Mouse (Mus musculus) gastrocnemius, postnatal 14 days (tissue): ENCODE measurements at regions not wholly inside any gene's neighbourhood (a gene's known extent, or its start where the extent isn't known, plus 50 kb on each side); places are given as distances from the start of the nearest gene placed in this dataset.
"Not testable (repeated sequence)": the region's sequence is repeated elsewhere in the genome, so short reads cannot be mapped to it uniquely, and the experiment has no call there.

ENCODE experiments used
- DNase-seq: peaks from one replicate; pipeline ENCODE4 v3.0.0; 2021; ENCODE audit warnings: mixed read lengths
- intact Hi-C: fragments of 180-260 bp; cut with DNase I; formaldehyde crosslinking; loops from one replicate; pipeline ENCODE4 v1.15.1; 2025; ENCODE audit warnings: low total_unique reads

DNA sequence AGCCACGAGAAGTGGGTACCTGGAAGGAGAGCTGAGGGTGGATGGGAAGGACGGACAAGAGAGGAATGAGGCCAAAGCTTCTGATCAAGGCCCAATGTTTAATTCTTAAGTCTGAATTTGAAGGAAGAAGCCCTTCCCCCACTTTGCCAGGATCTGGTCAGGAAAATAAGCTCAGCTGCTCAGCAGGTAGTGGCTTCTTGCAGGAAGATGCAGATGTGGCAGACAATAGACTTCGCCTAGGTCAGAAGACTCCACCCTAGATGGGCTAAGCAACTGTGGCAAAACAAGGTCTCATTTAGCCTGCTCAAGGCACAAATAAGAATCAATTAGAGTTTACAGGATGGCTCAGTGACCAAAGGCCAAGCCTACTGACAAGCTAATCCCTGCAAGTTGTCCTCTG is 330.4 kb upstream of the Ercc4 start:
- intact Hi-C loops, result no loop called here
- DNase-seq, result no peak

DNA sequence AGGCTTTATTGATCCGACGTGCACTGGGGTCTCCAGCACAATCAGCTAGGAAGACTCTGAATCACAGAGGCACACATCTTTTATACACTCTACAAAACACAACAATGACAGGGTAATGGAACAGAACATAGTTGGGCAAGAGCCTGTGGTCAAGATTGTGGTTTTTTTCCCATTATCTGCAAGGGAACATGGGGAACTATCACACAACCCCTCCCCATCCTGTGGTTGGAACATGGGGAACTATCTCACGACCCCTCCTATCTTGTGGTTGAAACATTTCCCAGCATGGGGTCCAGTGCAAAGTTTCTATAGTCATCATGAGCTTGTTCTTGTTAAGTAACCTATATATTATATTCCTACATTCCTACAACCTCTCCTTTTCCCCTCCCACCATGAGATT is 328.8 kb upstream of the Ercc4 start:
- intact Hi-C loops, result no loop called here
- no peak for DNase-seq

DNA sequence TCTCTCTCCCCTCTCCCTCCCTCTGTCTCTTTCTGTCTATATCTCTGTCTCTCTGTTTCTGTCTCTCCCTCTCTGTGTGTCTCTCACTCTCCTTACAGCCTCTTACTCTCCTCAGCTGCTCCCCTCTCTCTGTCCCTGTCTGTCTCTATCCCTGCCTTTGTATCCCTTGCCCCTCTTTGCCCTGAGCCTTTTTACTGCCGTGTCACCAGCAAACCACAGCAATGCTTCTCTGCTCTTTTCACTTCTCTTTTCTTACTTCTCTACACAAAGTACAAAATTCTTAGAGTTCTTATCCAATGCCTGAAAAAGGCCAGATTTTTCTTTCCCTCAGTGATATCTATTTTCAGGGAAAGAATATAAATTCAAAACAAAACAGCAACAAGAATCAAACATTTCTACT is 323.7 kb upstream of the Ercc4 start:
- no peak for DNase-seq
- intact Hi-C loops, result no loop called here

DNA sequence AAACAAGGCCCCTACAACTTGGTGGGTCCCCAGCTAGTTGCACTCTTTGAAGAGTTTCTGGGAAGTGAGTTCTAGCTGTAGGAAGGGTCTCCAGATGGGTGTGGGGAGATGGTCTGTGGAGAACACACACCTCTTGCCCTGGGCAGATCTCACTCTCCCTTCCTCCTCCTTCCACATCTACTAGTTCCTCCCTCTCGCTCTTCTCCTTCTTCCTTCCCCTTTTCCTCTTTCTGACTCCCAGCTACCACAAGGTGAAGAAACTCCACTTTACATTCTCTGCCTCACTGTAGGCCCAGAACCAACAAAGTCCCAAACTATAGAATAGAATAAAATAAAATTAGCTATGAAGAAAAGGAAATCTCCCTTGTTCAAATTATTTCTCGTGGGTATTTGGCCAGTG is 311.0 kb upstream of the Ercc4 start:
- intact Hi-C loops, result no loop called here
- no peak for DNase-seq

DNA sequence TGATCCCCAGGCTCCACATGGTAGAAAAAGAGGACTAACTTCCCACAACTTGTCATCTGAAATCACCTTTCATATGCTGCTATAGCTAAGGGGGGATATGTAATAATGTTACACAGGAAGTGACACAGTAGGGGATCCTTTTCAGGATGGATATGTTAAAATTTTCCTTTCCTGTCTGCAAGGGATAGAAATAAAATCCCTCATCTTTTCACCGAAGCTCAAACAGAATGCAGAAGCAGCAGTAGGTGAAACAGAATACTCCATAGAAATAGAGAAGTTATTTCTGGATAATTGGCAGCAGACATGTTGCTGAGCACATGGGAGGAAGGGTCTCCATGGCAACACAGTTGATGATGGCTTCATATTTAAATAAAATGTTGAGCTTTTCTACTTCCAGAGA is 309.3 kb upstream of the Ercc4 start:
- intact Hi-C loops, result no loop called here

DNA sequence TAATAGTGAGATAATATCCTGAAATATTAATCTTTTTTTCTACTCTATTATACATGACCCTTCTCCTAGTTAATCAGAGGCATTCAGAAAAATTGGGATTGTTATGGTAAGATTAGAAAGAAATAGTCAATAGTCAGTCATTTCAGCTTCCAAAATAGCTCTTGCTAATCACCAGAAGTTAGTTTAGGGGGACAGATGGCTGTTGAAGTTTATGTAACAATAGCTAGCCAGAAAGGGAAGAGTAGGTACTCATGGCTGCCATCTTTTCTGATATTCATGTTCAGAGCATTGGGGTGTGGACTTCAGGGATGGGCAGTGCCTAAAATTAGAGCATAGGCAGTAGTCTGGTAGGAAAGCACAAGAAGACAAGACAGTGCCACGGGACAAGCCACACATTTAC is 306.8 kb upstream of the Ercc4 start:
- DNase-seq, result no peak
- intact Hi-C loops, result no loop called here

More for the DNA sequence above, 309.3 kb upstream of the Ercc4 start:
- DNase-seq, result no peak

DNA sequence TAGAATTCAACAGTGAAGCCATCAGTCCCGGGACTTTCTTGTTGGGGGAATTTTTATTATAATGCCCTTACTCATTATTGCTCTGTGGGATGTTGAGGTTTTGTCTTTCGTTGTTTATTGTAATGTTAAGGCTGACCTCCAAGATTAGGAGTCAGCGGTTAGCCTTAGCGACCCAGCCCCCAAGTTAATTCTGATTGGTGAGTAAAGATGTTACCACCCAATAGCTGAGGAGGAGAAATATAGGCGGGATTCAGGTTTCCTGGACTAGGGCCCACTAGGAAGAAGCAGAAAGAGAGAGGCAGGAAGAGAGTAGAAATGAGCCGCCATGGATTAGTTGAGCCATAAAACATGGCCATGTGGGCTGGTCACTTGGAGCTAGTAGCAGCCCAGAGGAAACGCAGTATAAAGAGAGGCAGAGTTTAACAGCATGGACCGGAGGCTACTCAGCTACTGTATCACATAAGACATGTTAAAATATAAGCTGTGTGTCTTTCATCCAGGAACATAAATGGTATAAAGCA is 302.1 kb upstream of the Ercc4 start:
- no peak for DNase-seq
- intact Hi-C loops, result no loop called here

DNA sequence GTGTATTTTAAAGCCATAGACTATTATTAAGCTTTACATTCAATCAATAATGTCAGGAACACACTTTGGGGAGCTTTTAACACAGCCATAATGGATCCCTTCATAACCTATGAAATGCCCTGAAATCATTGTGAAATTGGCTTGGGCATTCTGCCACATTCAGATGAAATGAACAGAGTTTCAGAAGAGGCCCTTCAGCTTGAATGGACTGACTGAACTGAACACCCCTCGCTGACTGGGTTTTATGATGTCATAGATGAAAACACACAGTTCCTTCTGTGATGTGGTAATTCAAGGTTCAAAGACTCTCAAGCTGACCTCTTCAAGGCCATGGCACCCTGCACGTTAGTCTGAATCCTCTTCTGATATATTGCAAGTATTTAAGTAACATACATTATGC is 298.4 kb upstream of the Ercc4 start:
- no peak for DNase-seq
- intact Hi-C loops, result no loop called here

DNA sequence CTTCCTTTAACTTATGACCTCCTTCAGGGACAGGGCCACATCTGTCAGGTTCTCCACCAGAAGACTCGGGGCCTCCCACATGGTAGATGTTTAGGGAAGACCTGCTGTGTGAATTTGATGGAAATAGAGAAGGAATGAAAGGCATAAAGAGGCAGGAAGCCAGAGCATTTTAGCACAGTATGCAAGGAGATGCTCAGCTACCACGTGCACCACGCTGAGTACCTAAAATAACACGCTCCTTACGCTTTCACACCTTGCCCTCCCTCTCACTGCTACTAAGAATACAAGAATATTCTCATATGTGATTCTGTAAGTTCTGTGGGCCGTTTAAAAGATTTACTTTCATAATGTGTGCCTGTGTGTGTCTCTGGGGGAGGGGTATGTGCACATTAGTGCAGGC is 284.8 kb upstream of the Ercc4 start:
- no peak for DNase-seq
- intact Hi-C loops, result no loop called here

DNA sequence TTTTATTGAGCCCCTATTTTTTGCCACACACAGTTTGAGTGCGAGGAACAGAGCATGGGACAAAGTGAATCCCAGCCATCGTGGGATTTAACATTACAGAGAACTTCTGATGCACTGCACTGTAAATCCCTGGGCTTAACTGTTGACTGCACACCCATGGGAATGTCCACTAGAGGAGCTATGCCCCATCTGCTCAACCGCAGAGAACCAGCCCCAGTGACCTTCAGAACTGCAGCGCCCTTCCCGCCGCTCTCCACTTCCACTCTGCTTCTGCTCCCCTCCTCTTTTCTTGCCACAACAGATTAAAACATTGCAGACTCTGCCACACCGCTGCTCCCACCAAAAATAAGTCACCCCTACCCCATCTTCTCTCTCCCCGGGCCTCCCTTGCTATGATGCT is 283.3 kb upstream of the Ercc4 start:
- intact Hi-C loops, result no loop called here
- no peak for DNase-seq

DNA sequence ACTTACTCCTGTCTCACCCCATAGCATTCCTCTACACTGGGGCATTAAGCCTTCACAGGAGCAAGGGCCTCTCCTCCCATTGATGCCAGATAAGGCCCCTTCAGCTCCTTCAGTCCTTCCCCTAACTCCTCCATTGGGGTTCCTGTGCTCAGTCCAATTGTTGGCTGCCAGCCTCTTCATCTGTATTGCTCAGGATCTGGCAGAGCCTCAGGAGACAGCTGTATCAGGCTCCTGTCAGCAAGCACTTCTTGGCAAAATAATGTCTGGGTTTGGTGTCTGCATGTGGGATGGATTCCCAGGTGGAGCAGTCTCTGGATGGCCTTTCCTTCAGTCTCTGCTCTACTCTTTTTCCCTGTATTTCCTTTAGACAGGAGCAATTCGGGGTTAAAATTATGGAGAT is 278.2 kb upstream of the Ercc4 start:
- not testable (repeated sequence) for DNase-seq

DNA sequence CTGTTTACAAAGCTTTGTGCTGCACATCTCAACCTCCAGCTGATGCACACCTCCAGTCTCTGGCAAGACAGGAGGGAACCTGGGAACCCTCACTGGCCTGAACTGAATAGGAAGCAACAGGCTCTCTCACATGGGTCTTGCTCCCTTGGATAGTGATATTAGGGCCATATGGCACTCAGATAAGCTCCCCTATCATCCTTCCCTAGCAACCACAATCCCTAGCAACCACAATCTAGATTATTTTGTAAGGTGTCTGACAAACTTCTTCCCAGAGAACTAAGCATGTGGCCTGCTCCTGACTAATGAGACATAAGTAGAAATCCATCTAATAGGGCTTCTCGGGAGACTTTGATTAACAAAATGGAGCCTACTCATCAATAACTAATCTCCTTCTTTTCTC is 253.1 kb upstream of the Ercc4 start:
- intact Hi-C loops, result no loop called here
- no peak for DNase-seq

More for the DNA sequence above, 278.2 kb upstream of the Ercc4 start:
- intact Hi-C loops, result not testable (repeated sequence)

DNA sequence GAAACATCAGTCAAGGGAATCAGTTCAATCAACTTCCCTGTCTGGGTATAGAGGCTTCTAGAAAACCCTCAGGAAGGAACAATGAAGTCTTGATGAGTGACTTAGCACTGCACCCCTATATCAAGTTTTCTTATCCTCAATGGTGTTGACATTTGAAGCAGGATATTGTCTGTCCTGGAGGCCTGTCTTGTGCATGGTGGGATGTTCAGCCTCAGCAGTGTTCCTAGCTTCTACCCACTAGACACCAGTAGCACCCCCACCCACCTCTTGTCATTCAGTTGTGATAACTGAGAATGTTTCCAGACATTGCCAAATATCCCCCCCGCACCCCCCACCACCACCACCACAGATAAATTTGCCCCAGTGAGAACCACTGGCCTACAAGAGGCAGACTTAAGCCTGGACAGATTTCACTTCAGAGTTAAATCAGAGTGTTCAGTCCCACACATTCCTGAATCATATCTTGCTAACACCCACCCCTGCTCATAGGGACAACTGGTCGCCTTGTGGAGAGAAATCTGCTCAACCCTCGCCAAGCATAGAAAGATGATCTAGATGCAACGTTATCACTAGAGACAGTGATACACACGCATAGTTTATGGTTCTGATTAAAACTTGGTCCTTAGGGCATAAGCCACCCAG is 249.6 kb upstream of the Ercc4 start:
- intact Hi-C loops, result no loop called here
- DNase-seq, result no peak

DNA sequence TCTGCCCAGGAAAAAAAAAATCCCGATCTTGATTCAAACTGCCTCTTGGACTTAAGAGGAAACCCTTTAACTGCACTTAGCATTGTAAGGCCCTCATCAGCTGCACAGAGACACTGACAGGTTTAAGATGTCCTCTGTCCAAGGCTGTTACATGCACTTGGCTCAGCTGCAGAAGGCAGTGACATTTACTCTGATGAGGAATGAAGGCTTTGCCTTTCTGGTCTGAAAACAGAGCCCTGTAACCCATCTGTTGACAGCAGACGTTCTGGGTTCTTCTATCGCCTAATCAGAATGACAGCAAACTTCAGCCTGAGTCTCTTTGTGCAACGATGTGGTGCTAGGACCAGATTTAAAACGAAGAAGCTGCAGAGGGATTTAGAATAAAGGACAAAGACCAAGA is 246.9 kb upstream of the Ercc4 start:
- no peak for DNase-seq
- intact Hi-C loops, result no loop called here

DNA sequence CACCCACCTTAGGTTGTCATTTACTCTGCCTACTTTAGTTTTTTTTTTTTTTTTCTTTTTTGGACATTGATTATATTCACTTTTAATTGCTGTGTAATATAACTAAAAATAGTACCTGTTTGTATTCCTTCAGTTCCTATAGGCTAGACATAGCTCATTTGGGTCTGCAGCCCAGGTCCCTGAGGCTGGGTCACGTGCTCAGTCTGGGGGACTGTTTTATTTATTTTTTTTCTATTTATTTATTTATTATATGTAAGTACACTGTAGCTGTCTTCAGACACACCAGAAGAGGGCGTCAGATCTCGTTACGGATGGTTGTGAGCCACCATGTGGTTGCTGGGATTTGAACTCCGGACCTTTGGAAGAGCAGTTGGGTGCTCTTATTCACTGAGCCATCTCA is 231.2 kb upstream of the Ercc4 start:
- intact Hi-C loops, DNase-seq: not testable (repeated sequence)

DNA sequence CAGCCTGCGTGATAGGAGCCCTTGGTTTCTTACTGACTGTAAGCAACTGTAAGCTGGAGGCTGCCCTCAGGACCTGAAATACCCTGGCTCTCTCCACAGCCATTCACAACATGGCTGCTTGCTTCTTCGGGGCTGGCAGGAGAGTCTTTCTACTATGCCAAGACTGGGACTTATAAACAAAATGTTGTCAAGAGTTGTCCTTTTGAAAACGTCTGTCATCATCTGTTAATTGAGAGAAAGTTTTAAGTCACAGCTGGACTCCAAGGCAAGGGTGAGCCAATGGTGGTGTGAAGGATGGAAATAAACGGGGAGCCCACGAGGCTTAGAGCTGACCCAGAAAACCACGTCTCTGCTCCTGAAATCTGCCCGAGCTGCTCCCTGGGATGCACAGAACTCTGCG is 229.5 kb upstream of the Ercc4 start:
- intact Hi-C loops, result no loop called here
- DNase-seq, result no peak

DNA sequence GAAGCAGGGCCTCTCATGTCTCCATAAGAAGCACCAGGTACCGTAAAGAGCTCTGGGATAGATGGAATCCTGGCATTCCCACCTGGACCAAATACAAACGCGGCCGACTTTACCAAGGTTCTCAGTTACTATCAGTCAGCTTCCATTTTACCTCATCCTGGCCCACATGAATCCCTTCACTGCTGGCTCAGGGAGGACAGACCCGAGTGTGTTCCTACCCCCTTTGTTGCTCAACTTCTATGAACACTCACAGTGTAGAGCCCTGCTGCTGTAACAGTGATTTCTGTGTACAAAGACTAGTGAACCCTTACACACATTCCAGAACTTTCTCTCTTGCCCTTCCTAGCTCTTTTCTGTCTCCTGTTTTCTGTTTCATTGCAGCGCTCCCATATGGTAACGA is 229.0 kb upstream of the Ercc4 start:
- DNase-seq, result no peak
- intact Hi-C loops, result no loop called here

DNA sequence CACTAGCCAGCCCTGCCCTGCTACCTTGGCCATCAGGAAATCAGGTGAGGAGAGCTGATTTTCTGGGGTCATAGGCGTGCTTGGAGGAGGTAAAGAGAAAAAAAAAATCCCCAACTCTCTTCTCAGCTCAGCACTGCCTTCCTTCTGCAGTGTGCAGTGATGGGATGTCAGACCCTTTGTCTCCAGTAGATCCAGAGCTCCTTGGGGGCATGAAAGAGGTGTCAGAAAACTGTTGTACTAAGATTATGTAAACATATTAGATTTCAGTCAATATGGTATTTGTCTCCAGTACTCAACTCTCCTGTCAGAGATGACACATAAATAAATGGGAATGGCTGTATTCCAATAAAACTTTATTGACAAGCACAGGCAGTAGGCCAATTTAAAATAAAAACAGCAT is 226.8 kb upstream of the Ercc4 start:
- no peak for DNase-seq
- intact Hi-C loops, result no loop called here

DNA sequence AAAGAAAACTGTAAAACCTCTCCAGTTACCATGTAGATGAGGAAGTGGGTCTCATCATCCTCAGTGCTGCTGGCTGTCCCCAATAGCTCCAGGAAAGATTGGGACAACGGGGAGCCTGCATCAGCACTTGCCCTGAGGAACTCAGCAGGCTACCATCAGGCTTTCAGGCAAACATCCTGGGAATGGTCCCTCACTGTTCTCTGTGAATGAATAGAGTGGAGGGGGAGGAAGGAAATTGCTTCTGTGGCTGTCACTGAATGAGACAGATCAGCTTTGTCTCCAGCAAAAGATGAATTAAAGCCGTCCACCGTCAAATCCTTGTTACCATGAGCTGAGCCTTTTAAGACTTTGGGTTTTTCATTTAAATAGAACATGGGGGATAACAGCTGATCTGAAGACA is 224.9 kb upstream of the Ercc4 start:
- no peak for DNase-seq

DNA sequence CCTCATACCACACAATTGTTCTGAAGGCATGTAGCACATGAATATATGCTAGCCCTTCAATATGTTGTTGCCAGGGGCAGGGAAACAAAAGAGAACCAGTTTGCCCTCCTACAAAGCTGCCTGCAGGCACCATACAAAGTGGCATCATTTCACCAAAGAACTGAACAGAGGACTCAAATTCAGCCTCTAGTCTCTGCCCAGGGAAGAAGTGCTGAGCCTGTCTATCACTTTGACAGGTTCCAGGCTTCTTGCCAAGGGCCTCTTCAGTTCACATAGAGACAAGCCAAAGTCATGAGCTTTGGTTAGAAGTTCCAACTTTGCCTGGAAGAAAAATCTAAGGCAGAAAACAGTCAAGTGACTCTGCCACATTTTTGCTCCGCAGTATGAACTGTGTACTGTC is 223.4 kb upstream of the Ercc4 start:
- intact Hi-C loops, result no loop called here
- no peak for DNase-seq

More for the DNA sequence above, 224.9 kb upstream of the Ercc4 start:
- intact Hi-C loops, result no loop called here

DNA sequence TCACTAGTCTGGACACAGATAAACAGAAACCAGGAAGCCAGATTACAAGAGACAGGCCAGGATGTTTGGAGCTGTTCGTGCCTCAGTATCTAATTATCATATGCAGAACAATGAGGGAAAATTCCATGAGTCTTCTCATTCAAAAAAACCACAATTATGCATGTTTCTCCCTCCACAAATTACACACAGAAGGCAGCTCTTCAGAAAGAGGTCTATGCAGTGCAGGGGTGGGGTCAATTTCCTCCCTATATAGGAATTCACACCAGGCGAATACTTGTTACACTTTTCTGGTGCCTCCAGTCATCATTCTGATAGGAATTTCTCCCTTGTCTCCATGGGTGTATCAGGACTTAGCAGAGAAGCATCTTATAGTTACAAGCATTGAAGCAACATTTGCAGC is 222.1 kb upstream of the Ercc4 start:
- intact Hi-C loops, result no loop called here
- no peak for DNase-seq

DNA sequence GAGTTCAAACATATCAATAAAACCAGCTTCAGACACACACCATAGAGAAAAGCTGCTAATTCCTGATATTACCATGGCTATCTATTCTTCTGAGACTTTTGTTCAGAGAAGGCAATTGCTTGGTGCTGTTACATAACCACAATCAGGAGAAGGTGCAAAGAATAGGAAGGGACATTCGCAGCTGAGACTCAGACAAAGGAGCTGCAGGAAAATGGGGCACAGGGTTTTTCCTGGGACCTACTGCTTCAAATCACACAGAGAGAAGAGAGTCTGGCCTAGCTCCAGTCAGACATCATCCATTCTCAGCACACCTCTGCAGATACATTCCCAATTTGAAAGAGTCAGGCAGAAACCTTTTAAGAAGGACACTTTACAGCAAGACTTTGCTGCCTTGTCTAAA is 219.4 kb upstream of the Ercc4 start:
- no peak for DNase-seq
- intact Hi-C loops, result no loop called here
